Mouse (Mus musculus) lung, postnatal 14 days (tissue): ENCODE measurements at regions not wholly inside any gene's neighbourhood (a gene's known extent, or its start where the extent isn't known, plus 50 kb on each side); places are given as distances from the start of the nearest gene placed in this dataset.

ENCODE experiments used
- DNase-seq: peaks from one replicate; pipeline ENCODE4 v3.0.0; 2021

- no peak for DNase-seq
These were observed 84.7 kb upstream of the Errfi1 start for GRCm38 (mm10) chr4:150769043-150769442.

- DNase-seq, result no peak
These were observed 95.1 kb upstream of the Errfi1 start for GRCm38 (mm10) chr4:150758467-150759237.

- no peak for DNase-seq
These were observed 95.8 kb upstream of the Errfi1 start for GRCm38 (mm10) chr4:150757815-150758426.

- DNase-seq, result peak; percentile 50
These were observed 96.4 kb upstream of the Errfi1 start for GRCm38 (mm10) chr4:150757291-150757741.

GRCm38 (mm10) chr4:150755446-150755845 is 98.3 kb upstream of the Errfi1 start:
- no peak for DNase-seq

- no peak for DNase-seq
These were observed 100.2 kb upstream of the Slc45a1 start for GRCm38 (mm10) chr4:150752151-150752550.

- DNase-seq, result no peak
These were observed 98.7 kb upstream of the Slc45a1 start for GRCm38 (mm10) chr4:150750445-150751213.

- DNase-seq, result no peak
These were observed 97.1 kb upstream of the Slc45a1 start for GRCm38 (mm10) chr4:150749066-150749465.

- DNase-seq, result no peak
These were observed 96.4 kb upstream of the Slc45a1 start for GRCm38 (mm10) chr4:150748099-150749000.

- DNase-seq, result no peak
These were observed 94.5 kb upstream of the Slc45a1 start for GRCm38 (mm10) chr4:150746430-150746923.

GRCm38 (mm10) chr4:150745529-150746429 is 93.8 kb upstream of the Slc45a1 start:
- DNase-seq, result peak; percentile 53

GRCm38 (mm10) chr4:150743508-150743907 is 91.5 kb upstream of the Slc45a1 start:
- no peak for DNase-seq

- peak; percentile 65 for DNase-seq
These were observed 91.1 kb upstream of the Slc45a1 start for GRCm38 (mm10) chr4:150743103-150743502.

- no peak for DNase-seq
These were observed 89.8 kb upstream of the Slc45a1 start for GRCm38 (mm10) chr4:150741810-150742209.

GRCm38 (mm10) chr4:150740167-150740566 is 88.2 kb upstream of the Slc45a1 start:
- peak; percentile 63 for DNase-seq

- DNase-seq, result no peak
These were observed 86.8 kb upstream of the Slc45a1 start for GRCm38 (mm10) chr4:150738736-150739135.

- peak; percentile 44 for DNase-seq
These were observed 78.3 kb upstream of the Slc45a1 start for GRCm38 (mm10) chr4:150730061-150730812.

GRCm38 (mm10) chr4:150726539-150726938 is 74.6 kb upstream of the Slc45a1 start:
- DNase-seq, result no peak

GRCm38 (mm10) chr4:150726136-150726480 is 74.1 kb upstream of the Slc45a1 start:
- no peak for DNase-seq

GRCm38 (mm10) chr4:150725443-150726135 is 73.6 kb upstream of the Slc45a1 start:
- no peak for DNase-seq
